Mouse (Mus musculus) bone marrow, adult 2 months (tissue): ENCODE data around the gene Cdk2ap1.

ENCODE experiments used
- CTCF ChIP-seq: fragments of 200-500 bp; IDR thresholded peaks from 2 replicates; pipeline ENCODE4 v1.5.1; 2011; ENCODE audit warnings: low read length, control low read depth; ENCODE audit not compliant: control insufficient read depth, insufficient read depth
- POLR2A ChIP-seq: fragments of 200-500 bp; IDR thresholded peaks from 2 replicates; pipeline ENCODE4 v1.6.1; 2011; ENCODE audit warnings: low read depth, mild to moderate bottlenecking, control low read depth, low read length, borderline replicate concordance; ENCODE audit not compliant: control insufficient read depth

DNA sequence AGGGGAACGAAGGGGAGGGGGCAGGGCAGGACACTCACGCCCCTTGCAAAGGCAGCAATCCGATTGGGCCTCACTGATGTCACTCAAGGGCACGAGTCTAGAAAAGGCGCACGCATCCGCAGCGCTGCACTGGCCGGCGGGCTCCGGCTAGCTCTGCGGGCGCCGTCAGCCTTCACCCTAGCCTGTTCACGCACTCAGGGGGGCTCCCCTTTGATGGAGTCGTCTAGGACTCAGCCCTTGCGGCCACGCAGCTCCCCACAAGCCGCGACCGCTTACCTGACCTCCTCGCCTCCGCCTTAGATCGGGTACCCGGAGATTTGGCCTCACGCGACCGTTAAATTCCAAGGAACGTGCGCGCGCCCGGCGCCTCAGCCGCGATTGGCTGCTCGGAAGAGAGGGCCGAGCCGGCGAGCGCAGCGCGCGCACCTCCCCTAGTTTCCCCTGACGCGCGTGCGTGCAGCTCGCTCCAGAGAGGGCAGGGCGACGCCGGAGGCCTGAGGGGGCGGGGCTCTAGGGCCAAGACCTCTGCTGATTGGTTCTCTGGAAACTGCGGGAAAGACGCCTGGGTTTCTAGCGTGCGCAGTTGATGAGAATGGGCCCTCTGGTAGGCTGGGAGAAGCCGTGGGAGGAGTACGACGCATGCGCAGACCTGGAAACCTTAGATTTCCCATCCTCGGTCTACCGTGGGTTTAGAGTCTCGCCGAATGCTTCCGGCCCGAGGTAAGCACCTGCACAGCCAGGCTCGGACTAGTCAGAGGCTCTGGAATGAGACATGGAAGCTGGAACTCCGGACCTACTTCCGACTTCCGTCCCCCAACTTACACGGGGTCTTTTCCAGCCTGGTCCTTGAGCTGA lies 35.1 kb downstream of the Cdk2ap1 start, which contains the start of the genes Mphosph9 and 2810006K23Rik:
- peak; percentile 99 for TF ChIP-seq POLR2A
- TF ChIP-seq CTCF: 0 out of 2 replicates have a peak, but pooled peaks have one; percentile 1
